Mouse (Mus musculus) intestine, embryonic 16.5 days (tissue): ENCODE measurements at regions not wholly inside any gene's neighbourhood (a gene's known extent, or its start where the extent isn't known, plus 50 kb on each side); places are given as distances from the start of the nearest gene placed in this dataset.
"Not testable (repeated sequence)": the region's sequence is repeated elsewhere in the genome, so short reads cannot be mapped to it uniquely, and the experiment has no call there.

ENCODE experiments used
- ATAC-seq: fragments of 200-750 bp; cut with Nextera tagmentation; 2 replicates; pipeline ENCODE4 v1.8.0; 2017; ENCODE audit warnings: moderate TSS enrichment, moderate library complexity
- H3K27ac ChIP-seq: fragments of 300-500 bp; sonication (generic); 2 replicates; pipeline ENCODE4 v1.5.1; 2014; ENCODE audit warnings: mild to moderate bottlenecking, low read length
- H3K27me3 ChIP-seq: fragments of 300-500 bp; sonication (generic); replicated peaks from 2 replicates; pipeline ENCODE4 v1.6.1; 2014; ENCODE audit warnings: low read length, control low read depth, mixed read lengths; ENCODE audit not compliant: control insufficient read depth, insufficient read depth
- H3K36me3 ChIP-seq: fragments of 300-500 bp; sonication (generic); 2 replicates; pipeline ENCODE4 v1.6.1; 2014; ENCODE audit warnings: low read length, control low read depth; ENCODE audit not compliant: control insufficient read depth, insufficient read depth
- H3K4me1 ChIP-seq: fragments of 300-500 bp; sonication (generic); 2 replicates; pipeline ENCODE4 v1.6.1; 2014; ENCODE audit warnings: low read length, control low read depth, mixed read lengths; ENCODE audit not compliant: control insufficient read depth, insufficient read depth
- H3K4me2 ChIP-seq: fragments of 300-500 bp; sonication (generic); 2 replicates; pipeline ENCODE4 v1.6.1; 2014; ENCODE audit warnings: low read depth, low read length, control low read depth
- H3K4me3 ChIP-seq: fragments of 300-500 bp; sonication (generic); 2 replicates; pipeline ENCODE4 v1.5.1; 2014; ENCODE audit warnings: mild to moderate bottlenecking, low read length
- H3K9ac ChIP-seq: fragments of 300-500 bp; sonication (generic); 2 replicates; pipeline ENCODE4 v1.6.1; 2014; ENCODE audit warnings: low read depth, low read length
- H3K9me3 ChIP-seq: fragments of 300-500 bp; sonication (generic); 2 replicates; pipeline ENCODE4 v1.6.1; 2016; ENCODE audit warnings: low read length, control low read depth; ENCODE audit not compliant: control insufficient read depth
- WGBS: fragments of 180-500 bp; shearing (Covaris S2); extraction: QIAGEN DNeasy Blood & Tissue Kit; methylation state at CpG from one replicate; pipeline ENCODE4 v1.1.7; 2014; 5-methylcytosine and 5-hydroxymethylcytosine counted together

GRCm38 (mm10) chr16:15368383-15369163, 51.3 kb downstream of the Gm21897 start:
- Histone ChIP-seq H3K4me2 (no peak overlapping the region), H3K4me3 (no peak overlapping the region), H3K27ac (no peak overlapping the region; the same call in 1 of the 2 replicates), H3K4me1 (no peaks in the 10 kb centered on the region), H3K9ac (no peak overlapping the region), H3K9me3 (no peaks in the 10 kb centered on the region), H3K27me3 (no peaks in the 10 kb centered on the region), H3K36me3 (no peaks in the 10 kb centered on the region)
- WGBS: 52% methylated on average over 4 of the region's 4 CpGs
- peak; percentile 86 for ATAC-seq

- Histone ChIP-seq H3K9me3 (no peaks in the 10 kb centered on the region), H3K27me3 (no peaks in the 10 kb centered on the region), H3K4me1 (no peaks in the 10 kb centered on the region), H3K4me2 (no peak overlapping the region), H3K9ac (no peak overlapping the region), H3K27ac (no peak overlapping the region), H3K4me3 (no peak overlapping the region), H3K36me3 (no peaks in the 10 kb centered on the region)
- WGBS: 9% methylated on average over 1 of the region's 1 CpGs
- no peak for ATAC-seq
Measured at GRCm38 (mm10) chr16:15372844-15373243, 55.6 kb downstream of the Gm21897 start.

GRCm38 (mm10) chr16:15373961-15374360, 56.7 kb downstream of the Gm21897 start:
- Histone ChIP-seq H3K4me2 (no peak overlapping the region), H3K4me3 (no peak overlapping the region), H3K9me3 (no peaks in the 10 kb centered on the region), H3K36me3 (no peaks in the 10 kb centered on the region), H3K4me1 (no peaks in the 10 kb centered on the region), H3K27ac (no peak overlapping the region), H3K9ac (no peak overlapping the region), H3K27me3 (no peaks in the 10 kb centered on the region)
- ATAC-seq: no peak
- 54% methylated on average over 1 of the region's 1 CpGs for WGBS

- no peaks in the 10 kb centered on the region for H3K27me3 ChIP-seq
- no peaks in the 10 kb centered on the region for H3K36me3 ChIP-seq
- H3K9ac ChIP-seq: no peak overlapping the region
- H3K4me3 ChIP-seq: no peak overlapping the region
- H3K27ac ChIP-seq: peak overlapping the region; percentile 68
- no peaks in the 10 kb centered on the region for H3K9me3 ChIP-seq
- H3K4me1 ChIP-seq: 0 out of 2 replicates have a peak, but pooled peaks cover 8% of the 10 kb centered on the region
- H3K4me2 ChIP-seq: no peak overlapping the region
- peak; percentile 84 for ATAC-seq
- 45% methylated on average over 3 of the region's 3 CpGs for WGBS
Measured at GRCm38 (mm10) chr16:15385557-15386240, 68.4 kb downstream of the Gm21897 start.

- H3K27ac ChIP-seq: peak overlapping the region; percentile 68
- no peak overlapping the region for H3K9ac ChIP-seq
- peak; percentile 77 for ATAC-seq
- H3K9me3 ChIP-seq: no peaks in the 10 kb centered on the region
- H3K4me3 ChIP-seq: no peak overlapping the region
- H3K27me3 ChIP-seq: no peaks in the 10 kb centered on the region
- 0 out of 2 replicates have a peak, but pooled peaks cover 8% of the 10 kb centered on the region for H3K4me1 ChIP-seq
- H3K36me3 ChIP-seq: no peaks in the 10 kb centered on the region
- H3K4me2 ChIP-seq: no peak overlapping the region
- 28% methylated on average over 1 of the region's 1 CpGs for WGBS
Measured at GRCm38 (mm10) chr16:15386241-15386574, 69.0 kb downstream of the Gm21897 start.

- Histone ChIP-seq H3K9me3 (no peaks in the 10 kb centered on the region), H3K9ac (no peak overlapping the region), H3K36me3 (no peaks in the 10 kb centered on the region), H3K4me2 (no peak overlapping the region), H3K27ac (no peak overlapping the region), H3K27me3 (no peaks in the 10 kb centered on the region), H3K4me1 (0 out of 2 replicates have a peak, but pooled peaks cover 7% of the 10 kb centered on the region), H3K4me3 (no peak overlapping the region)
- no peak for ATAC-seq
- WGBS: 34% methylated on average over 1 of the region's 1 CpGs
Measured at GRCm38 (mm10) chr16:15389892-15390291, 72.6 kb downstream of the Gm21897 start.

- ATAC-seq: no peak
- no peaks in the 10 kb centered on the region for H3K9me3 ChIP-seq
- H3K4me2 ChIP-seq: no peak overlapping the region
- no peak overlapping the region for H3K4me3 ChIP-seq
- no peak overlapping the region for H3K9ac ChIP-seq
- 52% methylated on average over 3 of the region's 3 CpGs for WGBS
- no peaks in the 10 kb centered on the region for H3K4me1 ChIP-seq
- no peak overlapping the region for H3K27ac ChIP-seq
- no peaks in the 10 kb centered on the region for H3K36me3 ChIP-seq
- H3K27me3 ChIP-seq: no peaks in the 10 kb centered on the region
Measured at GRCm38 (mm10) chr16:15430352-15430751, 113.1 kb downstream of the Gm21897 start.

GRCm38 (mm10) chr16:15432681-15433080, 115.4 kb downstream of the Gm21897 start:
- Histone ChIP-seq H3K36me3 (no peaks in the 10 kb centered on the region), H3K9ac (no peak overlapping the region), H3K4me3 (no peak overlapping the region), H3K27ac (no peak overlapping the region), H3K4me1 (no peaks in the 10 kb centered on the region), H3K4me2 (no peak overlapping the region), H3K9me3 (no peaks in the 10 kb centered on the region), H3K27me3 (no peaks in the 10 kb centered on the region)
- ATAC-seq: no peak

- not testable (repeated sequence) for H3K9me3 ChIP-seq, H3K4me1 ChIP-seq, H3K36me3 ChIP-seq, ATAC-seq, H3K27me3 ChIP-seq, H3K9ac ChIP-seq, H3K4me2 ChIP-seq, H3K4me3 ChIP-seq, H3K27ac ChIP-seq
Measured at GRCm38 (mm10) chr16:15462856-15463255, 145.6 kb downstream of the Gm21897 start.
